Mouse (Mus musculus): ENCODE results near the gene Zan. TPM values are rescaled to one million over a fixed set of nuclear protein-coding genes. Genes with fewer than 3 reads are reported as not detected.

The Zan gene
- total and polyA plus RNA-seq, 3 experiments: 0.04 to 0.10 TPM; not detected in 1

GRCm38 (mm10) chr5:137337190-137337589 lies 139.7 kb downstream of the Zan start:
- no peak overlapping the region for H3K4me3 ChIP-seq (replicated peaks in 1 of 3; ENCODE audit: low read depth in 2 of 3, low read length in 2 of 3, poor library complexity in 1 of 3)
- H3K36me3 ChIP-seq (replicated peaks in 1 of 2; ENCODE audit: control insufficient read depth in 1 of 2, insufficient read depth in 1 of 2, low read length in 1 of 2): no peaks in the 10 kb centered on the region
- DNase-seq (ENCODE audit: extremely low read depth): no peak
- H3K4me1 ChIP-seq (ENCODE audit: control insufficient read depth in 1 of 2, insufficient read depth in 2 of 2): peaks cover 2 to 12% of the 10 kb centered on the region in 2 experiments
- H3K9ac ChIP-seq (ENCODE audit: insufficient read depth, low read depth): no peak overlapping the region
- no peak overlapping the region for H3K4me2 ChIP-seq (ENCODE audit: insufficient read depth, low read depth, poor library complexity, severe bottlenecking)
- H3K79me2 ChIP-seq (replicated peaks; ENCODE audit: control insufficient read depth, extremely low read depth, insufficient read depth, poor library complexity, severe bottlenecking): no peaks in the 10 kb centered on the region
- no peaks in the 10 kb centered on the region for H3K9me3 ChIP-seq (replicated peaks; ENCODE audit: low read length)
- no peak overlapping the region for H3K27ac ChIP-seq (ENCODE audit: insufficient read depth, low read depth)
- in situ Hi-C loops (cut with MboI; ENCODE audit: low pct_ligation_motif_present, low pct_unique_long_range_greater_than_20kb, low sequenced_read_pairs) (loop anchor here (10.0 kb wide), 1 partner anchor 148 kb away; no protein-coding TSS in a partner anchor), dilution Hi-C loops (cut with MboI; ENCODE audit: extremely low pct_ligation_motif_present, extremely low pct_unique_long_range_greater_than_20kb, low sequenced_read_pairs) (no loop called here)
- peaks cover 42% of the 10 kb centered on the region for H3K27me3 ChIP-seq (replicated peaks)
- TF ChIP-seq ETS1 (conservative IDR thresholded peaks at IDR 0.05; ENCODE audit: low read depth, low read length): no peak
- TF ChIP-seq CHD2 (IDR thresholded peaks at IDR 0.05; ENCODE audit: low read length): no peak

GRCm38 (mm10) chr5:137335066-137335465 lies 141.8 kb downstream of the Zan start:
- Histone ChIP-seq H3K4me1 (ENCODE audit: control insufficient read depth in 1 of 2, insufficient read depth in 2 of 2) (peaks cover 14 to 31% of the 10 kb centered on the region in 2 experiments), H3K9ac (ENCODE audit: insufficient read depth, low read depth) (no peak overlapping the region), H3K27me3 (replicated peaks) (peaks cover 36% of the 10 kb centered on the region), H3K79me2 (replicated peaks; ENCODE audit: control insufficient read depth, extremely low read depth, insufficient read depth, poor library complexity, severe bottlenecking) (no peaks in the 10 kb centered on the region), H3K9me3 (replicated peaks; ENCODE audit: low read length) (no peaks in the 10 kb centered on the region), H3K4me2 (ENCODE audit: insufficient read depth, low read depth, poor library complexity, severe bottlenecking) (no peak overlapping the region), H3K4me3 (replicated peaks in 1 of 3; ENCODE audit: low read depth in 2 of 3, low read length in 2 of 3, poor library complexity in 1 of 3) (no peak overlapping the region), H3K36me3 (replicated peaks in 1 of 2; ENCODE audit: control insufficient read depth in 1 of 2, insufficient read depth in 1 of 2, low read length in 1 of 2) (peaks cover under 1 to 10% of the 10 kb centered on the region in 2 experiments), H3K27ac (ENCODE audit: insufficient read depth, low read depth) (no peak overlapping the region)
- no peak for DNase-seq (ENCODE audit: extremely low read depth)
- TF ChIP-seq NELFE (IDR thresholded peaks at IDR 0.05; ENCODE audit: low read depth, low read length) (no peak), CTCF (conservative IDR thresholded peaks at IDR 0.05 in 1 of 2, IDR thresholded peaks at IDR 0.05 in 1 of 2; ENCODE audit: low read depth in 2 of 2, low read length in 2 of 2) (no peak), KAT2A (IDR thresholded peaks at IDR 0.05; ENCODE audit: insufficient replicate concordance, low read length) (no peak), USF2 (conservative IDR thresholded peaks at IDR 0.05; ENCODE audit: low read depth, low read length) (no peak), MYC (IDR thresholded peaks at IDR 0.05; ENCODE audit: low read depth, low read length) (no peak), JUN (IDR thresholded peaks at IDR 0.05; ENCODE audit: insufficient read depth, low read depth, low read length) (no peak), BHLHE40 (IDR thresholded peaks at IDR 0.05; ENCODE audit: low read depth, low read length) (no peak), MEF2A (IDR thresholded peaks at IDR 0.05; ENCODE audit: borderline replicate concordance, low read depth, low read length) (no peak), MAZ (IDR thresholded peaks at IDR 0.05; ENCODE audit: low read depth, low read length) (no peak), MAFK (IDR thresholded peaks at IDR 0.05; ENCODE audit: insufficient replicate concordance, low read length) (no peak), POLR2A (IDR thresholded peaks at IDR 0.05; ENCODE audit: low read depth, low read length) (no peak), RCOR1 (conservative IDR thresholded peaks at IDR 0.05; ENCODE audit: low read depth, low read length) (no peak), TBP (conservative IDR thresholded peaks at IDR 0.05; ENCODE audit: low read depth, low read length) (no peak), ZMIZ1 (IDR thresholded peaks at IDR 0.05; ENCODE audit: low read depth, low read length) (no peak), RAD21 (IDR thresholded peaks at IDR 0.05; ENCODE audit: low read depth, low read length) (no peak), ZNF384 (IDR thresholded peaks at IDR 0.05; ENCODE audit: low read depth, low read length) (no peak)
- in situ Hi-C loops (cut with MboI; ENCODE audit: low pct_ligation_motif_present, low pct_unique_long_range_greater_than_20kb, low sequenced_read_pairs): loop anchor here (10.0 kb wide), 1 partner anchor 150 kb away; no protein-coding TSS in a partner anchor
- dilution Hi-C loops (cut with MboI; ENCODE audit: extremely low pct_ligation_motif_present, extremely low pct_unique_long_range_greater_than_20kb, low sequenced_read_pairs): no loop called here

Data from CH12.LX (cell line).